Mouse (Mus musculus): Measurements from ENCODE around the gene Fam155a. TPM values are rescaled to one million over a fixed set of nuclear protein-coding genes. Genes with fewer than 3 reads are reported as not detected.

Gene Fam155a
- polyA plus RNA-seq, 1 experiment from 2014 or later: 28.8 TPM

- Histone ChIP-seq H3K36me3 (no peaks in the 10 kb centered on the region), H3K27me3 (replicated peaks) (no peaks in the 10 kb centered on the region), H3K9me3 (replicated peaks) (no peaks in the 10 kb centered on the region), H3K4me2 (no peak overlapping the region), H3K4me3 (replicated peaks) (no peak overlapping the region), H3K27ac (replicated peaks) (no peak overlapping the region), H3K9ac (replicated peaks) (no peak overlapping the region), H3K4me1 (peaks cover 5% of the 10 kb centered on the region)
- ATAC-seq (ENCODE audit: low FRiP score): no peak
- 82% methylated on average over 3 of the region's 3 CpGs for WGBS
Observed at GRCm38 (mm10) chr8:9470114-9470513, 300.8 kb downstream of the Fam155a start.

- H3K27me3 ChIP-seq (replicated peaks): no peaks in the 10 kb centered on the region
- WGBS: 82% methylated on average over 3 of the region's 4 CpGs
- no peak overlapping the region for H3K4me2 ChIP-seq
- H3K36me3 ChIP-seq: no peaks in the 10 kb centered on the region
- H3K4me3 ChIP-seq (replicated peaks): no peak overlapping the region
- H3K9ac ChIP-seq (replicated peaks): no peak overlapping the region
- ATAC-seq (ENCODE audit: low FRiP score): no peak
- H3K27ac ChIP-seq (replicated peaks): no peak overlapping the region
- no peaks in the 10 kb centered on the region for H3K4me1 ChIP-seq
- no peaks in the 10 kb centered on the region for H3K9me3 ChIP-seq (replicated peaks)
Observed at GRCm38 (mm10) chr8:9461111-9461510, 309.9 kb downstream of the Fam155a start.

- ATAC-seq (ENCODE audit: low FRiP score): no peak
- H3K36me3 ChIP-seq: no peaks in the 10 kb centered on the region
- no peak overlapping the region for H3K4me3 ChIP-seq (replicated peaks)
- H3K4me1 ChIP-seq: no peaks in the 10 kb centered on the region
- H3K27me3 ChIP-seq (replicated peaks): no peaks in the 10 kb centered on the region
- no peaks in the 10 kb centered on the region for H3K9me3 ChIP-seq (replicated peaks)
- WGBS: 89% methylated on average over 2 of the region's 2 CpGs
- no peak overlapping the region for H3K27ac ChIP-seq (replicated peaks)
- H3K4me2 ChIP-seq: no peak overlapping the region
- no peak overlapping the region for H3K9ac ChIP-seq (replicated peaks)
Observed at GRCm38 (mm10) chr8:9460707-9461106, 310.3 kb downstream of the Fam155a start.

- H3K27ac ChIP-seq (replicated peaks): no peak overlapping the region
- H3K4me1 ChIP-seq: no peaks in the 10 kb centered on the region
- no peak overlapping the region for H3K9ac ChIP-seq (replicated peaks)
- no peaks in the 10 kb centered on the region for H3K36me3 ChIP-seq
- no peak overlapping the region for H3K4me3 ChIP-seq (replicated peaks)
- WGBS: 50% methylated on average over 11 of the region's 11 CpGs
- no peaks in the 10 kb centered on the region for H3K9me3 ChIP-seq (replicated peaks)
- no peaks in the 10 kb centered on the region for H3K27me3 ChIP-seq (replicated peaks)
- no peak for ATAC-seq (ENCODE audit: low FRiP score)
- no peak overlapping the region for H3K4me2 ChIP-seq
Observed at GRCm38 (mm10) chr8:9458614-9459013, 312.3 kb downstream of the Fam155a start.

GRCm38 (mm10) chr8:9455138-9455537, 315.8 kb downstream of the Fam155a start:
- Histone ChIP-seq H3K4me3 (replicated peaks) (no peak overlapping the region), H3K27me3 (replicated peaks) (no peaks in the 10 kb centered on the region), H3K4me1 (no peaks in the 10 kb centered on the region), H3K4me2 (no peak overlapping the region), H3K27ac (replicated peaks) (no peak overlapping the region), H3K36me3 (no peaks in the 10 kb centered on the region), H3K9me3 (replicated peaks) (no peaks in the 10 kb centered on the region), H3K9ac (replicated peaks) (no peak overlapping the region)
- no peak for ATAC-seq (ENCODE audit: low FRiP score)
- 80% methylated on average over 4 of the region's 4 CpGs for WGBS

- 90% methylated on average over 5 of the region's 5 CpGs for WGBS
- Histone ChIP-seq H3K27me3 (replicated peaks) (no peaks in the 10 kb centered on the region), H3K4me2 (no peak overlapping the region)
Observed at GRCm38 (mm10) chr8:9453742-9454141, 317.2 kb downstream of the Fam155a start.

GRCm38 (mm10) chr8:9451543-9451942, 319.4 kb downstream of the Fam155a start:
- ATAC-seq (ENCODE audit: low FRiP score): no peak
- Histone ChIP-seq H3K4me2 (no peak overlapping the region), H3K36me3 (no peaks in the 10 kb centered on the region), H3K4me1 (no peaks in the 10 kb centered on the region; the same call in 1 of the 2 replicates), H3K9me3 (replicated peaks) (no peaks in the 10 kb centered on the region), H3K27me3 (replicated peaks) (no peaks in the 10 kb centered on the region), H3K4me3 (replicated peaks) (no peak overlapping the region), H3K9ac (replicated peaks) (no peak overlapping the region), H3K27ac (replicated peaks) (no peak overlapping the region)
- WGBS: 65% methylated on average over 4 of the region's 4 CpGs

More at GRCm38 (mm10) chr8:9453742-9454141, 317.2 kb downstream of the Fam155a start:
- Histone ChIP-seq H3K27ac (replicated peaks) (no peak overlapping the region), H3K9ac (replicated peaks) (no peak overlapping the region), H3K4me1 (no peaks in the 10 kb centered on the region), H3K4me3 (replicated peaks) (no peak overlapping the region), H3K36me3 (no peaks in the 10 kb centered on the region), H3K9me3 (replicated peaks) (no peaks in the 10 kb centered on the region)
- ATAC-seq (ENCODE audit: low FRiP score): no peak

- no peaks in the 10 kb centered on the region; the same call in 1 of the 2 replicates for H3K4me1 ChIP-seq
- H3K36me3 ChIP-seq: no peaks in the 10 kb centered on the region
- H3K27ac ChIP-seq (replicated peaks): no peak overlapping the region
- H3K9me3 ChIP-seq (replicated peaks): no peaks in the 10 kb centered on the region
- no peak for ATAC-seq (ENCODE audit: low FRiP score)
- H3K4me3 ChIP-seq (replicated peaks): no peak overlapping the region
- WGBS: 70% methylated on average over 7 of the region's 7 CpGs
- no peak overlapping the region for H3K9ac ChIP-seq (replicated peaks)
- H3K4me2 ChIP-seq: no peak overlapping the region
- H3K27me3 ChIP-seq (replicated peaks): no peaks in the 10 kb centered on the region
Observed at GRCm38 (mm10) chr8:9448613-9449012, 322.3 kb downstream of the Fam155a start.

GRCm38 (mm10) chr8:9437822-9438221, 333.1 kb downstream of the Fam155a start:
- ATAC-seq (ENCODE audit: low FRiP score): no peak
- Histone ChIP-seq H3K4me3 (replicated peaks) (no peak overlapping the region), H3K27ac (replicated peaks) (no peak overlapping the region), H3K4me2 (no peak overlapping the region), H3K4me1 (peaks cover 14% of the 10 kb centered on the region), H3K9ac (replicated peaks) (no peak overlapping the region), H3K27me3 (replicated peaks) (no peaks in the 10 kb centered on the region), H3K36me3 (no peaks in the 10 kb centered on the region), H3K9me3 (replicated peaks) (no peaks in the 10 kb centered on the region)
- 87% methylated on average over 4 of the region's 4 CpGs for WGBS

GRCm38 (mm10) chr8:9435501-9435900, 335.5 kb downstream of the Fam155a start:
- Histone ChIP-seq H3K9me3 (replicated peaks) (no peaks in the 10 kb centered on the region), H3K9ac (replicated peaks) (no peak overlapping the region), H3K4me1 (peaks cover 14% of the 10 kb centered on the region), H3K36me3 (no peaks in the 10 kb centered on the region), H3K4me2 (no peak overlapping the region), H3K27me3 (replicated peaks) (no peaks in the 10 kb centered on the region), H3K4me3 (replicated peaks) (no peak overlapping the region), H3K27ac (replicated peaks) (no peak overlapping the region)
- no peak for ATAC-seq (ENCODE audit: low FRiP score)
- 47% methylated on average over 10 of the region's 10 CpGs for WGBS

DNA sequence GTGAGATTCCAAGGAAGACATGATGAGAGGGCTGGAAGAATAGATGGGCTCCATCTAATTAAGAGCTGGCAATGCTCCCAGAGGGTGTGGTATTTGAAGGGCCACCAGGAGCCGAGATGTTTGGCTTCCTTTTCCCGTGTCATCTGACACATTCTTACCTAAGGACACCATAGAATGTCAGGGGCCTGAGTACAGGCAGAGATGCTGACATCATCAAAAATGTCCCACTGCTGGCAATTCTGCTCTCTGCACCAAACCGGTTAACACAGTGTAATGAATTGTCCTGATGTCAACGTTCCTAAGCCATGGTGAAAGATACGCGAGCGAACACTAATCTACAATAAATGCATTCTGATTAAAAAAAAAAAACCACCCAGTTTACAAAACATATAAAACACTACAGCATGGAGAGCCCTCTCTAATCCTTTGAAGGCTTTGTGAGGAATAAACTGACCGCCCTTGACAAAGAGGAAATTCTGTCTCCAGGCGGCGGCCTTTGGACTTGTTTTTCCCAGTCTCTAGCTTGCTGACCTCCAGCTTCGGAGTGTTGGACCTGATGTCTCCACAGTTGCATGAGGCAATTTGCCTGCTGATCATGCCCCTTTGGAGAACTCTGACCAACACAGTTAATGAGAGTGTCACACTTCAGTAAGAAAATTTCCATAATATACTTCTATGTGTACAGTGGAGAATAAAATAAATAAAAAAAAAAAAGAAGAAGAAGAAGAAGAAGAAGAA, 338.2 kb downstream of the Fam155a start:
- no peak overlapping the region for H3K4me3 ChIP-seq (replicated peaks)
- H3K27ac ChIP-seq (replicated peaks): no peak overlapping the region
- no peaks in the 10 kb centered on the region for H3K36me3 ChIP-seq
- no peak overlapping the region for H3K4me2 ChIP-seq
- no peak overlapping the region for H3K9ac ChIP-seq (replicated peaks)
- H3K9me3 ChIP-seq (replicated peaks): no peaks in the 10 kb centered on the region
- 83% methylated on average over 11 of the region's 11 CpGs for WGBS
- no peaks in the 10 kb centered on the region for H3K27me3 ChIP-seq (replicated peaks)
- no peak for ATAC-seq (ENCODE audit: low FRiP score)
- H3K4me1 ChIP-seq: peaks cover 14% of the 10 kb centered on the region

DNA sequence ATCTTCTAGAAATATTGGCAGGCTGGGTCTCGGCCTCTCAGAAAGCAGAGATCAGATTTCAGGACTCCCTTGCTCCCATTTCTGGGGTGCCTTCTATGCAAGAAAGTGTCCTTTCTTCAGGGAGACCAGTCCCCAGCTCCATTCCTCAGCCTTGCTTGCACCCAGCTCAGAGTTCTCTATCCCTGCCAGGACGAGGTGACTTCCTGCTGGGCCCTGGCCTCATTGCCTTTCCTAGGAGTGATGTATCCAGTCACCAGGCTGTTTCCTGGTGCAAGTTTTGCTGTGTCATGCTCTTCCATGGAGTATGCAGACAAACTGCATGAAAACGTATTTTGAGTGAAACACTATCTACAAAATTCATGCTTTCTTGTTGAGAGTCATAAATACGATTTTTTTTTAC, 342.1 kb downstream of the Fam155a start:
- no peak overlapping the region for H3K4me3 ChIP-seq (replicated peaks)
- ATAC-seq (ENCODE audit: low FRiP score): no peak
- H3K4me2 ChIP-seq: no peak overlapping the region
- H3K4me1 ChIP-seq: 0 out of 2 replicates have a peak, but pooled peaks cover under 1% of the 10 kb centered on the region
- H3K27ac ChIP-seq (replicated peaks): no peak overlapping the region
- no peak overlapping the region for H3K9ac ChIP-seq (replicated peaks)
- 61% methylated on average over 4 of the region's 4 CpGs for WGBS
- no peaks in the 10 kb centered on the region for H3K27me3 ChIP-seq (replicated peaks)
- no peaks in the 10 kb centered on the region for H3K36me3 ChIP-seq
- H3K9me3 ChIP-seq (replicated peaks): no peaks in the 10 kb centered on the region

Measured in neural tube, embryonic 15.5 days (tissue).